Mouse (Mus musculus): Measurements from ENCODE around the gene Gfm2.

DNA sequence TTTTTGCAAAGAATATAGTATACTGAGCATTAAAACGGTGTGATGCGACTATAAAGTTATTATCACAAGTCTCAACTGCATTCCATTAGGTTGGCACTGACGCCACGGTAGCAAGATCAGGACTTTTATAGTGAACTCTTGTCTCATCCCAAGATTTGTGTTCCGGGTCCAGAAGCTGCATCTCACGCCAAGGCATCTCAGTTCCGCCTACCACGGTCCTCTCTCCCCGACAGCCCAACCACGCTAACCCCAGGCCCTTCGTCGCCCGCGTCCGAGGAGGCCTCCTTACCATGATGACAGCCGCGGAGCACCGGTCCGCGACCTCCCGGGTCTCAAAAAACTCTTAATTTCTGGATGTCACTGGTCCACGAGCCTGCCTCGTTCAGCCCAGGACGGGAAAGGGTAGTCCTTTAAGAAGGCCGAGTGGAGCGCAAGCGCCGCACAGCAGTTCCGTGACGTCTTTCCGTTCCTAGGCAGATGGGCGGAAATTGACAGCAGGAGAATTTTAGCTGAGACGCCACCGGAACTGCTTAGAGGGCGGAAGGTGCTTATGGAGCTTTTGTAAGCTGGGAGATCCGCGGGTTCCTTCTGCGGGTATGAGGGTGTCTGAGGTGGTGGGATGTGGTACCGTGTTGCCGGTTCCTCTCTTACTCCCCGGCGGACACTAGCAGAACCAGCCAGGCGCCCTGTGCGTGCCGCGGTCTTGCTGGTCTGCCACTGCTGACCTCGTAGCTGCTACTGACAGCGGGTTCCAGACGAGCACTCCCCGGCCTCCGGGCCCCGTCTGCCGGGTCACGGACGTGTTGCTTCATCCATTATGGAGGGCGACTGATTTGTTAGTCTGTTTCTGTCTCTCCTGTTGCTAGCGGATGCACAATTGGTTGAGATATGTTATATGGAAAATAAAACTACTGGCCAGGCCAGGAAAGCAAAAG, at the start of gene Gfm2, which contains the start of gene Nsa2:
- TF ChIP-seq CTCF (IDR thresholded peaks at IDR 0.05; ENCODE audit: low read depth) = no peak
- no peak for TF ChIP-seq EP300 (optimal IDR thresholded peaks at IDR 0.05)

All from stomach, postnatal 0 days (tissue).